9 mouse cellular contexts compared by ENCODE assay signal in genomic region chr9:15685215-15685614, GRCm38 (mm10). TPM values are rescaled to one million over a fixed set of nuclear protein-coding genes. Genes with fewer than 3 reads are reported as not detected.
A peak's percentile ranks its signal among the peaks of the same experiment; 100 is the strongest.
DNase-seq lines count a peak whose midpoint lies in the region; ATAC-seq and TF ChIP-seq lines count a peak whose summit lies in the region.
"Had no signal": no experiment of that assay in that cellular context is flagged by ENCODE, and none has a peak within 500 bp of the region (broad histone marks: within the 10 kb centered on the region; RNA-seq: fewer than 3 reads in every experiment).

No protein-coding gene starts in this region.

- no peaks in the 10 kb centered on the region for H3K36me3 ChIP-seq in forebrain, embryonic 13.5 days (ENCODE audit: poor library complexity, severe bottlenecking)
- H3K36me3 ChIP-seq in lung, embryonic 16.5 days (ENCODE audit: control insufficient read depth, insufficient read depth, low read length), result no peaks in the 10 kb centered on the region
- H3K36me3 ChIP-seq: heart, embryonic 15.5 days had no signal

- H3K27ac ChIP-seq in forebrain, embryonic 13.5 days, result no peak overlapping the region
- H3K27ac ChIP-seq in layer of hippocampus, adult 2 months, result no peak overlapping the region
- H3K27ac ChIP-seq in lung, embryonic 16.5 days (ENCODE audit: low read length), result no peak overlapping the region
- H3K27ac ChIP-seq: heart, embryonic 15.5 days had no signal

- H3K9ac ChIP-seq in forebrain, embryonic 13.5 days, result no peak overlapping the region
- H3K9ac ChIP-seq in lung, embryonic 16.5 days (ENCODE audit: low read length), result no peak overlapping the region
- H3K9ac ChIP-seq: heart, embryonic 15.5 days had no signal

- H3K4me1 ChIP-seq in forebrain, embryonic 13.5 days, result no peaks in the 10 kb centered on the region
- no peaks in the 10 kb centered on the region for H3K4me1 ChIP-seq in lung, embryonic 16.5 days (replicated peaks; ENCODE audit: control insufficient read depth, insufficient read depth, low read length)
- H3K4me1 ChIP-seq: heart, embryonic 15.5 days had no signal

- peak; percentile 84 for ATAC-seq in forebrain, embryonic 13.5 days
- peak; percentile 82 to 90 for ATAC-seq in hematopoietic stem cell, adult 5-6 weeks (replicated peaks in 1 of 2; ENCODE audit: insufficient read depth in 1 of 2, low FRiP score in 2 of 2, low TSS enrichment in 1 of 2, low read depth in 1 of 2, poor library complexity in 2 of 2, severe bottlenecking in 2 of 2)
- ATAC-seq in lung, embryonic 16.5 days (ENCODE audit: low read depth), result peak; percentile 54; the same call in 1 of the 2 replicates

- WGBS in forebrain, embryonic 13.5 days, result 17% methylated on average over 4 of the region's 4 CpGs
- 15% methylated on average over 4 of the region's 4 CpGs for WGBS in lung, embryonic 16.5 days

- peak; percentile 93 for TF ChIP-seq CTCF in layer of hippocampus, adult 2 months (conservative IDR thresholded peaks at IDR 0.05)

- DNase-seq in MEL-GATA-1-ER (ENCODE audit: extremely low read depth, low read depth), result peak; percentile 13
- DNase-seq in c-Kit-negative CD71-positive TER-119-positive erythroid progenitor cells, embryonic 14.5 days (ENCODE audit: low read depth, low spot score), result peak; percentile 6
- peak; percentile 58 to 86 for DNase-seq in layer of hippocampus, adult 2 months (ENCODE audit: low spot score in 2 of 2)
- peak; percentile 30 for DNase-seq in retina, adult 2 months (ENCODE audit: low read depth, low spot score)
- DNase-seq in urinary bladder, postnatal 36 days (ENCODE audit: low spot score in 2 of 2), result peak; percentile 52 to 57

- H3K4me3 ChIP-seq in forebrain, embryonic 13.5 days, result no peak overlapping the region
- H3K4me3 ChIP-seq in layer of hippocampus, adult 2 months, result no peak overlapping the region
- no peak overlapping the region for H3K4me3 ChIP-seq in lung, embryonic 16.5 days (ENCODE audit: low read length)
- H3K4me3 ChIP-seq: heart, embryonic 15.5 days had no signal

- H3K27me3 ChIP-seq in forebrain, embryonic 13.5 days, result no peaks in the 10 kb centered on the region
- no peaks in the 10 kb centered on the region for H3K27me3 ChIP-seq in lung, embryonic 16.5 days (ENCODE audit: control insufficient read depth, insufficient read depth, low read depth, low read length)
- H3K27me3 ChIP-seq: heart, embryonic 15.5 days had no signal

- no peaks in the 10 kb centered on the region for H3K9me3 ChIP-seq in forebrain, embryonic 13.5 days (replicated peaks)
- no peaks in the 10 kb centered on the region for H3K9me3 ChIP-seq in lung, embryonic 16.5 days (ENCODE audit: control insufficient read depth, low read length)
- H3K9me3 ChIP-seq: heart, embryonic 15.5 days had no signal

- H3K4me2 ChIP-seq in forebrain, embryonic 13.5 days, result no peak overlapping the region
- no peak overlapping the region for H3K4me2 ChIP-seq in lung, embryonic 16.5 days (ENCODE audit: low read depth, low read length)
- H3K4me2 ChIP-seq: heart, embryonic 15.5 days had no signal

RNA-seq across cellular contexts. Expression of gene Slc36a4, which starts 24.3 kb away (rescaled TPM):
- 21.5 and 23.5 TPM in 2 replicates for polyA plus RNA-seq in forebrain, embryonic 13.5 days (2015; fragmentation: Nextera tagmentation; extraction: Ambion mirVana)
- 7.3 and 8.9 TPM in 2 replicates for total RNA-seq in hematopoietic stem cell, adult 5-6 weeks (2017)
- 10 to 100 TPM; 44.6 TPM for total RNA-seq in layer of hippocampus, adult 2 months (2021)
- 9.2 and 11.1 TPM in 2 replicates for polyA plus RNA-seq in lung, embryonic 16.5 days (2015; fragmentation: Nextera tagmentation; extraction: Ambion mirVana)

RNA-seq across cellular contexts. Expression of gene Deup1, which starts 57.5 kb away (rescaled TPM):
- 1.5 and 3.5 TPM in 2 replicates for polyA plus RNA-seq in forebrain, embryonic 13.5 days (2015; fragmentation: Nextera tagmentation; extraction: Ambion mirVana)
- not detected in 2 replicates for total RNA-seq in hematopoietic stem cell, adult 5-6 weeks (2017)
- total RNA-seq in layer of hippocampus, adult 2 months (2021), result under 1 TPM; 0.61 to 1.00 TPM
- 19.8 and 21.0 TPM in 2 replicates for polyA plus RNA-seq in lung, embryonic 16.5 days (2015; fragmentation: Nextera tagmentation; extraction: Ambion mirVana)

Comparison
In these comparisons a context has a peak if more than half of its experiments do, and no peak if none do; other contexts are left out.
1. DNase-seq: peak in every context shown above with its lines; median percentile 72 in layer of hippocampus, adult 2 months; 54 in urinary bladder, postnatal 36 days; 30 in retina, adult 2 months; 13 in MEL-GATA-1-ER; 6 in c-Kit-negative CD71-positive TER-119-positive erythroid progenitor cells, embryonic 14.5 days.